Mouse (Mus musculus): Measurements from ENCODE around the gene Otp.

GRCm38 (mm10) chr13:94928086-94928485 lies 52.7 kb downstream of the Otp start:
- TF ChIP-seq CTCF (IDR thresholded peaks at IDR 0.05; ENCODE audit: low read depth) (no peak), EP300 (IDR thresholded peaks at IDR 0.05; ENCODE audit: low read depth) (no peak)

Measured in liver, postnatal 0 days (tissue).